Mouse (Mus musculus) G1E (cell line): ENCODE measurements around the gene Cic. TPM values are rescaled to one million over a fixed set of nuclear protein-coding genes. Genes with fewer than 3 reads are reported as not detected.

ENCODE experiments used
- ATAC-seq: 2 replicates; pipeline ENCODE4 v1.8.0; 2016; ENCODE audit warnings: mild to moderate bottlenecking; ENCODE audit not compliant: insufficient number of reproducible peaks, poor library complexity, low FRiP score, severe bottlenecking; ENCODE audit errors: extremely low read depth
- DNase-seq: peaks from one replicate; pipeline ENCODE4 v3.0.0; 2012; ENCODE audit warnings: low spot score
- H3K27me3 ChIP-seq: 2 replicates; pipeline ENCODE4 v1.6.1; 2012; ENCODE audit warnings: mild to moderate bottlenecking, low read length, inconsistent platforms; ENCODE audit not compliant: insufficient read depth
- H3K36me3 ChIP-seq: replicated peaks from 2 replicates; pipeline ENCODE3; 2012; ENCODE audit warnings: mild to moderate bottlenecking, inconsistent platforms
- H3K4me1 ChIP-seq: 2 replicates; pipeline ENCODE4 v1.6.1; 2012; ENCODE audit warnings: low read depth, low read length, inconsistent platforms, mixed read lengths; ENCODE audit not compliant: insufficient read depth
- H3K4me3 ChIP-seq: 2 replicates; pipeline ENCODE4 v1.5.1; 2012; ENCODE audit warnings: low read depth, mild to moderate bottlenecking, inconsistent platforms, low read length, moderate library complexity, mixed read lengths
- H3K9me3 ChIP-seq: replicated peaks from 2 replicates; pipeline ENCODE4 v1.6.1; 2012; ENCODE audit warnings: inconsistent platforms
- CTCF ChIP-seq: IDR thresholded peaks from 2 replicates; pipeline ENCODE4 v1.5.1; 2012; ENCODE audit warnings: low read depth, low read length, inconsistent platforms, mixed read lengths
- GATA1 ChIP-seq: IDR thresholded peaks from 2 replicates; pipeline ENCODE4 v1.6.1; 2012; ENCODE audit warnings: borderline replicate concordance, low read length, inconsistent platforms, mixed read lengths
- GATA2 ChIP-seq: IDR thresholded peaks from 2 replicates; pipeline ENCODE4 v1.6.1; 2012; ENCODE audit warnings: low read depth, low read length, inconsistent platforms, borderline replicate concordance
- POLR2AphosphoS5 ChIP-seq: IDR thresholded peaks from 2 replicates; pipeline ENCODE4 v1.6.1; 2012; ENCODE audit warnings: low read depth, low read length, inconsistent platforms; ENCODE audit not compliant: insufficient replicate concordance
- TAL1 ChIP-seq: conservative IDR thresholded peaks from 2 replicates; pipeline ENCODE4 v1.6.1; 2012; ENCODE audit warnings: low read depth, low read length, inconsistent platforms, mixed read lengths
- polyA plus RNA-seq: library from polyadenylated mRNA; stranded (reverse); fragments of >175 nt; gene quantifications from 2 replicates; pipeline ENCODE4 v1.2.3, GENCODE M21; 2012
- total RNA-seq, 2 experiments: library from RNA; stranded (forward) in 1 of 2; stranded (reverse) in 1 of 2; fragments of 200-1000 nt in 1 of 2; fragments of >200 nt in 1 of 2; fragmentation: Nextera tagmentation in 1 of 2; gene quantifications; 2 replicates each; pipeline ENCODE4 v1.2.3; 2014 to 2017

Cic gene
- total and polyA plus RNA-seq, 3 experiments: 32.2 to 382 (median 160) TPM

GRCm38 (mm10) chr7:25233061-25233460 is 34.4 kb upstream of the Cic start:
- Histone ChIP-seq H3K9me3 (no peaks in the 10 kb centered on the region), H3K27me3 (no peaks in the 10 kb centered on the region), H3K4me1 (peaks cover 73% of the 10 kb centered on the region), H3K36me3 (peaks cover 83% of the 10 kb centered on the region), H3K4me3 (no peak overlapping the region; the same call in 1 of the 2 replicates)
- TF ChIP-seq GATA1: no peak
- no peak for TF ChIP-seq TAL1
- TF ChIP-seq GATA2: no peak
- no peak for TF ChIP-seq CTCF
- no peak for TF ChIP-seq POLR2AphosphoS5
- ATAC-seq (no peak), DNase-seq (no peak)

GRCm38 (mm10) chr7:25235526-25235925 is 32.0 kb upstream of the Cic start:
- ATAC-seq (no peak), DNase-seq (no peak)
- peaks cover 60% of the 10 kb centered on the region for H3K36me3 ChIP-seq
- peaks cover 69% of the 10 kb centered on the region for H3K4me1 ChIP-seq
- H3K9me3 ChIP-seq: no peaks in the 10 kb centered on the region
- TF ChIP-seq TAL1 (no peak), GATA1 (no peak), CTCF (no peak), GATA2 (no peak), POLR2AphosphoS5 (no peak)
- no peaks in the 10 kb centered on the region for H3K27me3 ChIP-seq
- H3K4me3 ChIP-seq: no peak overlapping the region; the same call in 1 of the 2 replicates

GRCm38 (mm10) chr7:25237249-25238014 is 30.1 kb upstream of the Cic start, which contains the start of gene Gsk3a:
Gene Gsk3a (minus strand): TSS chr7:25237851.
- ATAC-seq (peak; percentile 56), DNase-seq (peak; percentile 84)
- peak within 1 kb of the TSS; percentile 82 for H3K4me3 ChIP-seq
- H3K36me3 ChIP-seq: peaks cover 52% of the 10 kb centered on the region
- H3K4me1 ChIP-seq: peaks cover 56% of the 10 kb centered on the region
- no peaks in the 10 kb centered on the region for H3K9me3 ChIP-seq
- TF ChIP-seq GATA1 (no peak), POLR2AphosphoS5 (no peak), TAL1 (no peak), GATA2 (no peak), CTCF (no peak)
- no peaks in the 10 kb centered on the region for H3K27me3 ChIP-seq

- Histone ChIP-seq H3K4me3 (peak overlapping the region; percentile 82), H3K27me3 (no peaks in the 10 kb centered on the region), H3K36me3 (peaks cover 52% of the 10 kb centered on the region), H3K4me1 (peaks cover 54% of the 10 kb centered on the region), H3K9me3 (no peaks in the 10 kb centered on the region)
- DNase-seq (peak; percentile 67), ATAC-seq (peak; percentile 70)
- TF ChIP-seq POLR2AphosphoS5: peak; percentile 20; the same call in 1 of the 2 replicates
- TF ChIP-seq GATA2: no peak
- no peak for TF ChIP-seq GATA1
- TF ChIP-seq CTCF: no peak
- TF ChIP-seq TAL1: peak; percentile 56
Measured at GRCm38 (mm10) chr7:25238015-25238706, 29.3 kb upstream of the Cic start.

GRCm38 (mm10) chr7:25238829-25239623 is 28.5 kb upstream of the Cic start:
- peak overlapping the region; percentile 82 for H3K4me3 ChIP-seq
- DNase-seq (peak; percentile 66), ATAC-seq (peak; percentile 42)
- H3K27me3 ChIP-seq: no peaks in the 10 kb centered on the region
- peaks cover 45% of the 10 kb centered on the region for H3K4me1 ChIP-seq
- H3K36me3 ChIP-seq: peaks cover 48% of the 10 kb centered on the region
- TF ChIP-seq GATA2 (no peak), GATA1 (no peak), POLR2AphosphoS5 (no peak), TAL1 (no peak), CTCF (no peak)
- H3K9me3 ChIP-seq: no peaks in the 10 kb centered on the region

- Histone ChIP-seq H3K27me3 (no peaks in the 10 kb centered on the region), H3K36me3 (peaks cover 48% of the 10 kb centered on the region), H3K4me1 (peaks cover 48% of the 10 kb centered on the region), H3K9me3 (no peaks in the 10 kb centered on the region), H3K4me3 (no peak overlapping the region)
- ATAC-seq (no peak), DNase-seq (no peak)
- TF ChIP-seq GATA2: no peak
- no peak for TF ChIP-seq TAL1
- TF ChIP-seq CTCF: no peak
- TF ChIP-seq GATA1: no peak
- no peak for TF ChIP-seq POLR2AphosphoS5
Measured at GRCm38 (mm10) chr7:25240631-25241030, 26.9 kb upstream of the Cic start.
